Mouse (Mus musculus) megakaryocyte, adult 5-6 weeks (primary cell): ENCODE measurements around the gene Mynn. TPM values are rescaled to one million over a fixed set of nuclear protein-coding genes. Genes with fewer than 3 reads are reported as not detected.
"Not testable (repeated sequence)": the region's sequence is repeated elsewhere in the genome, so short reads cannot be mapped to it uniquely, and the experiment has no call there.

Experiments used
- ATAC-seq: 2 replicates; pipeline ENCODE4 v1.8.0; 2016; ENCODE audit warnings: mild to moderate bottlenecking, inconsistent platforms; ENCODE audit not compliant: poor library complexity, severe bottlenecking
- total RNA-seq, 2 experiments: library from RNA; stranded (forward) in 1 of 2; stranded (reverse) in 1 of 2; fragments of 153-499, 151-499 nt in 1 of 2; fragments of 221-1000, 200-1000 nt in 1 of 2; gene quantifications; 2 replicates each; pipeline versions ENCODE4 v1.2.3 to v1.2.4; 2015 to 2017

Gene Mynn
- total RNA-seq (2015) (16.1 and 18.7 TPM in 2 replicates), total RNA-seq (2017) (28.2 and 28.4 TPM in 2 replicates)

DNA sequence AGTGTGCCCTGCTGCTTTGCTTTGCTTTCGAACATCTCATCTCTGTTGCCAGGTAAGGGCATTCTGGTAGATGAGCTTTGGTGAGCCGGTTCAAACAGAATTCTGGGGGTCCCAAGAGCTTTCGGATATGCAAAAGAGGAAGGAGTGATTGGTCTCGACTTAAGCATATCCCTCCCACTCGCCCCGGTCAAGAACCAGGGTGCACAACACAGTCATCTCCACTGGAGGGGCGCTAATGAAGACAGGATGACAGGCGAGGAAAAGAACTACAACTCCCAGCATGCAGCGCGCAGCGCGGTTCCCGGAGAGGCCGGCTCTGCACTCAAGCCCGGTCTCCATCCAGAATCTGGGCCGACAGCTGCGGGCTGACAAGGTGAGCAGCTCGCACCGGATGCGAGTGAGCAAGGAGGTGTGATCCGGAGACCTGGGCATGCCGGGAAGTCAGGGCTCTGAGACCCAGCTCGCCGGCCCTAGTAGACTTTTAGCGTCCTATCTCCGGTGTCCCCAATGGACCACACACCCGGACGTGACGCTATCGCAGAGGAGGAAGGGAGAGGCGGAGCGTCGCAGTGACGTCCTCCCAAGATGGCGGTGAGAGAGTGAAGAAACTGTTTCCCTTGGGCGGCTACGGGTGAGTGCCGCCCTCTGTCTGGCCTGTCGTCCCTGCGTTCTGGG lies at the start of gene Mynn:
Mynn (plus strand) TSS at position 1 of the 675 bp plus-strand sequence.
- ATAC-seq = peak; percentile 85

DNA sequence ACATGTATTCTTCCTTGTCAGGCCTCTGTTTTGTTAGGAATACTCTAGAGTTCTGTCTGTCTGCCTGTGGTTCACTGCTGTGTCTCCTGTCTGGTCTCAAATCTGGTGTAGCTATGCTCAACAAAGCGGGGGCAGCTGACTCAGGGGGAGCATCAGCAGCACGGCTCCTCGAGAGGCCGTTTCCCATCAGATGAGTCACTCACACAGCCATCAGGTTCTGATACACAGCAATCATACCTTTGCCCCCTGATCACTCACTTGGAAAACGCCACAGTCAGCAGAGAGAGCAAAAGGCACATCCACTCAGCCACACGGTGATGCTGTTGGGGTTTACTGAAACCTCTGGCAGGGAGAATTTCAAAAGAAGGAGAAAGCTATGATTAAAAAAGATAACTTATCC lies 48.1 kb upstream of the Mynn start:
- no peak for ATAC-seq

DNA sequence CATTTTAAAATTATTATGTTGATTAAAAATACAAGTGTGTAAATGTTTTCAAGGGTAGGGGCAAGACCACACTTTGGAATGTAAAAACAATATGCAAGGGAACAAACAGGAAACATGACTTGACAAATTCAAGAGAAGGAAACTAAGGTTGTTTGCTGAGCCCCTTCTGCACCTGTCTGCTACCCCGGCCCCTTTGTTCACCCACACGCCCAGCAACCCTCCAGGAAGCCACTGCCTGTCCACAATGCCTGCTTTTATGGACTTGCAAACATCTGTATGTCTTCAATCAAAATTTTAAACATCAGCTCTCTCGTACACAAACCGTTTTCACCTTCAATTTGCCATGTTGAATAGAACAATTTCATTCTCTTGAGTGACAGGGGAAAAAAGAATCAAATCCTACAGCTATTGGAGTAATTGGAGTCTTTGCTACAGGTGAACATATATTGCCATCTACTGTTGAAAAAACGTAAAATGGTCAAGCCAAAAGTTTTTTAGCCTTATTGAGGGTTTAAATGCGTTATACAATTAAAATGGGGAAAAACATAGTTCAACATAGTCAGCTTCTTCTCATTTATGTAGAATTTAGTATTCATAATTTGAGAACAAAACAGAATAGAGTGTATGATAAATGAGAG lies 41.1 kb upstream of the Mynn start:
- ATAC-seq = no peak

DNA sequence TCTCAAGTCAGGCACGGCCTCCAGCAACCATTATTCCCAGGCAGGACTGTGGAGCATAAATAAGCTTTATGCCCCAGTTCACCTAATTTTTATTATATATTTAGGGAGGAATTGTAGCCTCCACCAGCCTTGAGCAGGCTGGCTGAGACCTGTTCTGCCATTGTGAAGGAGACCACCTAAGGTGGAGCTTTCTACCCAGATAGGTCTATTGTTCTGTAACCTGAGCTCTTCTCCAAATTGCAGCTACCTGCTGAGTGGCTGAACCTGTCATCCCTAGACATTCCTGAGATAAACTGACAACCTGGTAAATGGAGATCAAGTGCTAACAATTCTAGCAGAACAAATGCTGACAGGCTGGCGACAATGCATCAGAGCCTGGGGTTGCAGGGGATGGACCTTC lies 35.5 kb upstream of the Mynn start:
- ATAC-seq = not testable (repeated sequence)

DNA sequence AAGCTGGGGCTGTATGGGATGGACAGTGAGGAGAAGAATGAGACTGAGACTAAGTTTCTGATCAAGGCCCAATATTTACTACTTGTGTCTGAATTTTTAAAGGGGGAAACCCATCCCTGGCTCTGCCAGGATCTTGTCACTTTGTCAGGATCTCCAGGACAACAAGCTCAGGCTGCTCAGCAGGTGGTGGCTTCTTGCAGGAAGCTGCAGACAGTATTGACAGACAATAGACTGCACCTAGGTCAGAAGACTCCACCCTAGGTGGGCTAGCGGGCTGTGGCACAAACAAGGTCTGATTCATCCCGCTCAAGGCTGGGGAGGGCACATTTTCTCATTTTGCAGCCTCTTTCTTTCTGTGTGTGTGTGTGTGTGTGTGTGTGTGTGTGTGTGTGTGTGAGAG lies 28.3 kb upstream of the Mynn start:
- no peak for ATAC-seq

DNA sequence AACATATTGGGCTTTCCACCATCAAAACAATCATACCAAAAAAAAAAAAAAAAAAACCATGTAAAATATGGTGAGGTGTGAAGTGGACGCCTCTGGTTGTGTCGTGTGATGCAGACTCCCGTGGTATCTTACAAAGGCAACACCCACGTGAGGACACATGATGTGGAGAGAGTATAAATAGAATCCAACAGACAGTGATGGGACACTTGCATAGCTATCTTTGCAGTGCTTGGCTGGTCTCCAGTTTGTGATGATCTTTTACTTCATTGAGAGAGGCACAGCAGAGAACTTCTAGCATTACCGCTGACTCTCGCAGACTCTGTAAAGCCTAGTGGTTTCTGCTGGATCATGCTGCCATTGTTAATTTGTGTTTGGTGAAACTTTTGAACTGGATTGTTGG lies 13.0 kb upstream of the Mynn start:
- ATAC-seq = no peak

DNA sequence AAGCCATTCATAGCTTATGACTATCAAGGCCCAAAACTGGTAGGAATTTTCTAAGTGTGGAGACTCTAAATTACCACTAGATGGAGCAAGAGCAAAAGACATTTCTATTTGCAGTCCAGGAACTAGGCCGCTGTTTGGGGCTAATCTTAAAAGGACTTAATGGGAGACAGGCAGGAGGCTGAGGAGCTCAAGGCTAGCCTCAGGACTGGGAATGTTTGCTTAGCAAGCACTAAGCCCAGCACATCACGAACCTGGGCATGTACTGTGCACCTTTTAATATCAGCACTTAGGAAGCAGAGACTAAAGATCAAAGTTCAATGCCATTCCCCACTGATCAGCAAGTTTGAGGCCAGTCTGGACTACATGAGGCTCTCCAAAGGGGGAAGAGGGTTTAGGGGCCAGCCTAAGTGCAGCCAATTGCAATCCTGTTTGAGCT lies 9.4 kb upstream of the Mynn start:
- peak; percentile 80 for ATAC-seq

DNA sequence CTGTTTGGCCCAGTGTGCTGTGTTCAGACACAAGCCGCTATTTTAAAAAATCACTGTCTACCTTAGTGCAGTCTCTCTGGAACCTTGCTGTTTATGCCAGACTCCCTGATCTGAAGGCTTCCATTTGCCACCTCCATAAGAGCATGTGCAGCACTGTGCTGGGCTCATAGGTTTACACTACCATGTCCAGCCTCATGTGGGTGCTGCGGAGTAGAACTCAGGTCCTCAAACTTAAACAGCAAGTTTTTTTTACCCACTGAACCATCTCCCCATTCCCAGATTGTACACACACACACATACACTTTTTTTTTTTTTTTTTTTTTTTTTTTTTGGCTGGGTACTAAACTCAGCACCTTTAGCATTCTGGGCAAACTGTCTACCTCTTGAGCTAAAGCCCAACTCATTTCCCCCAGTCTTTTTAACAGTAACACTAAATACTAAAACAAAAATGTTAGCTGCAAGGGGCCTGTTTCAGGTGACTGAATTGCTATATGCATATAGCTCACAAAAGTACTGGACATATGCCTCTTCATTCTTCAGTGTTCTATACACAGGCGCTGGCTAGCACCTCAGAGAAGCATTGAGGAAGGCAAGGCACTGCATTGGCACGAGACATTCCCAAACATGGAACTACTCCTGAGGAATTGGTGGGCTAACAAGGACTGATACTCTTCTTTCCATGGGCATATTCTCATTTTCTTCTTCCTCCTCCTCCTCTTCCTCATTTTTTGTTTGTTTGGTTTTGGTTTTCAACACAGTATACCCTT lies 8.0 kb upstream of the Mynn start:
- peak; percentile 61 for ATAC-seq

DNA sequence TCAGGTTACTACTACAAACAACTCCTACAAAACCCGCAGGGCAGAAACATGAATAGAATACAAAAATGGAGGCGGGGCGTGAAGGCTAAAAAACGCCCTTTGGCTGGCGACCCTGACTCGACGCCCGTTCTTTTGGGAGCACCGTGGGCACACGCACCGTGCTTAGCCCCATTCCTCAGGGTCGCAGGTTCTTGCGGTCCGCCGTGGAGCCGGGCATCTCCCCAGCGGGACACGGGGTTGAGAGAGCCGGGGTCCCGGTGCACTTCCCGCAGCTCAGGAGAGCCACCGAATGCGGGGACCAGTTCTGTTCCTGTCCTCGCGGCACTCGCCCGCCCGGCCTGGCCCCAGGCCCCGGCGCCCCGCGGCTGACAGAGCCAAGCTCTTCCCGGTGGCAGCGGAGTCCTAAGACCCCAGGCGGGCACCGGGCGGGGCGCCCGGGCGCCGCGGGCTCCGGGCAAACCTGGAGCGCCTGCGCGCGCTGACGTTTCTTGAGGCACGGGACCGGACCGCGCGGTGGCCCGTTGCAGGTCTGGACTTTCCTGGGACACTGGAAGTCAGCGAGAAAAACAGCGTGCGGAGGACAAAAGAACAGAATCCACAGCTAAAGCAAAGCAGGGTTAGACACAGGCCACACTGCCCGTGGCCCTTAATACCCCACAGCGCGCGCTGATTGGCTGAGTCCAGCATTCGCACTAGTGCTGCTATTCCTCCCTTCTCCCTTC lies 6.6 kb upstream of the Mynn start:
- peak; percentile 47 for ATAC-seq

DNA sequence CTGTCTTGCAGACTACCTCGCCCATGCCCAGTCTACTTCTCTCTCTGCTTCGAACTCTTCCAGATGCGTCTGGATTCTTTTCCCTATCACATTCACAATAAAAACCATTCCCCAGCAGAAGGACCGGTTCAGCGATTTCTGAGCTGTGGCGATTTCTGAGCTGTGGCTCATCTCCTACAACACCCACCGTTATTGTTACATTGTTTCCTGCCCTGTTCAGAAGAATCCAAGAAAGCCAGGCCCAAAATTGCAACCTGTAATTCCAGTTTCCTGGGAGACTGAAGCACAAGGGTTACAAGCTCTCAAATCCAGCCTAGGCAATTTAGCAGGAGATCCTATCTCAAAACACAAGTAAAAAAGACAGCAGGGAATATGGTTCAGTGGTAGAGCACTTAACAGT lies 4.6 kb upstream of the Mynn start:
- no peak for ATAC-seq

DNA sequence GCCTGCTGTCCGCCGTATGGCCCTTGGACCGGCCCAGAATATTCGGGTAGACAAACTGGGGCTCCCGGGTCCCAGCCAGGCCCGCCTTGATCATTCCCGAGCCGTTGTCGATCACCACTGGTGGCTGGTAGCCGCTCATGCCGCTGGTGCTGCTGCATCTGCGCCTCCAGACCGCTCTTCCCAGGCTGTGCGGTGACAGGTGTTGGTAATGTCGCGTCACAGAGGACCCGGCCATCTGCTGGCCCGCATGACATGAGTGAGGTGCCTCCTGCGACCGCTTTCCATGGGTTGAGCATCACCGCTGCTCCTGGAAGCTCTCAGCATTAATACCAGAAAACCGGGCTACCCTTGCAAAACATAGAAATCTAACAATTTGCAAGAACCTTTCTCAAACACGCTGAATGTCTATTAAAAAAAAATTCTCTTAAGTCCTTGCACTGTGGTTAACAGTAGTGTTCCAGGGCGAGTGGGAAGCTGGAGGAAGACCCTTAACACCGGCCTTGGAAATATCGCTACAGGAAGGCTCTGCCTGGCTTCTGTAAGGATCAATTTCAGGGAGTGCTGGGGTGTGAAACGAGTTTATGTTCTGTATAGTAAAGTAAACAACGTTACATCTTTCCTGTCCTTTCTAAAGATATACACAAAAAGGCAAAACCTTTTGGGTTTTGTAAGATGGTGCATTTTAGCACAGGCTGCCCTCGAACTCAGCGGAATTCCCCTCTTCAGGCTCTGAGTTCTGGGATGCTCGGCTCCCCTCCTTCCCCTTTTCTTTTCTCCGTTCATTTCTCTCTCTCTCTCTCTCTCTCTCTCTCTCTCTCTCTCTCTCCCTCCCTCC lies 1.9 kb upstream of the Mynn start, which contains the start of gene Actrt3:
Actrt3 (minus strand) TSS at position 229 of the 835 bp plus-strand sequence.
- no peak for ATAC-seq

DNA sequence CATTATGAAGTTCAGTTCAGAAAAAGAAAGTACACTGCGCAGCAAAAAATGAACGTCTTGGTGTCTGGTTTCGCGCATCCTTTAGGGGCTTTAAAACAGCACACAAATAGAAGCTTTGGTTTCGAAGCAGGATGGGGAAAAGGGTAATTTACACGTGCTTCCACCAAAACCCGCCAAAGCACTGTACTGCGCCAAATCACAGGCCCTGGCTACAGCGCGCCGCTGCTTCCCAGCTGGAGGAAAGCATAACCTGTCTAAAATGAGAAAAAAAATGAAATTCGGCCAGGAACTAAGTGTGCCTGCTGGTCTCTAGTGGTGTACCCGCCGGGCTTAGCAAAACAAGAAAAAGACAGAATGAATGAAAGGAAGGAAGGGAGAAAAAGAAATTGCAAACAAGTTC lies 1.1 kb upstream of the Mynn start:
- ATAC-seq = no peak

DNA sequence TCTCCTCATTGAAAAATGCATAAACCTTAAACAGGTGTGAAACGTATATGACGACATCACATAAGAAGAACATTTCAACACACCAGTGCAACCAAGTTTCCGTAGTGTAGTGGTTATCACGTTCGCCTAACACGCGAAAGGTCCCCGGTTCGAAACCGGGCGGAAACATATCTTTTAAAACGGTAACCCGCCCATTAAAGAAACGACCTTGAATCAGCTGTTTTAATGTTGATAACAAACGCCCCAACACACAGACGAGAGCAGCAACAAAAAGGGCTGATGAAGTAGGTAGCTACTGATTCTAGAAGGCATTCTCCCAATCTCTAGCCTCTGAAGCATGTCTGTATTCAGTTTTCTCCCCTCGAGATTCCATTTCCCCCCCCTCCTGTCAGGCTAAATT lies 690 bp upstream of the Mynn start:
- ATAC-seq = peak; percentile 20; the same call in 1 of the 2 replicates

DNA sequence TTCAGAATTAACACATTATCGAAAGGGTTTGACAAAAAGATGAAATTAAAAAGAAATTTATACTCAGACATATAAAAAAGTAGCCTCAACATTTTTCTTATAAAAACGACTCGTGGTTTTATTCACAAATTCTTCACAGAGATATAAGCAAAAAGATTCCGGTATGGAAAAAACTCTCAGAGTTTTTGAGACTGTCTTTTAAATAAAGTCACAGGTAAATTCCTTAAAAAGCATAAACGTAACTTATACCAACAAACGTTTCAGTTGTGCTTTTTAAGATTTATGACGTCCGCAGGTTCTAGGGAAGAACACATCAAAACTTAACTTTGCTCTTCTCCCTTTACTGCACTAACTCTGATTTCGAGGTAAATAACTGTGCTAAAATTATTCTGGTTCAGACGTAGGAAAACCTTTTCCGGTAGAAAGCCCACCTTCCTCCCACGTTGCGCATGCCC lies 228 bp upstream of the Mynn start:
- ATAC-seq = no peak; the same call in 1 of the 2 replicates

DNA sequence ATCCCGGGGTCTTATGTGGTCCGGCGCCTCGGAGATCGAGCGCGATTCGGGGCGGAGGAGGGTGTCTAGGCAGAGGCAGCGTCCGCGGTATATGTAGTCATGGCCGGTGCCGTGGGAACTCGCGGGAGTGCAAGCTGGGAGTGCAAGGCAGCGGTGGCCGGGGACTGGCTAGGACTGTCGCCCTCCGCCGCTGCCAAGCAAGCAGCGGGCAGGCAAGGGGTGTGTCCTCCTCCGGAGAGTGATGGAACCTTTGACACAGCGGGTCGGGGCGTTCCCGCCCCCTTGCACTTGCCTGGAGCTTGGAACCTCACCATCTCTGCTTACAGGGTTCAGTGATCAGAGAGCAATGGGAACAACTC lies 854 bp downstream of the Mynn start:
- peak; percentile 60 for ATAC-seq

DNA sequence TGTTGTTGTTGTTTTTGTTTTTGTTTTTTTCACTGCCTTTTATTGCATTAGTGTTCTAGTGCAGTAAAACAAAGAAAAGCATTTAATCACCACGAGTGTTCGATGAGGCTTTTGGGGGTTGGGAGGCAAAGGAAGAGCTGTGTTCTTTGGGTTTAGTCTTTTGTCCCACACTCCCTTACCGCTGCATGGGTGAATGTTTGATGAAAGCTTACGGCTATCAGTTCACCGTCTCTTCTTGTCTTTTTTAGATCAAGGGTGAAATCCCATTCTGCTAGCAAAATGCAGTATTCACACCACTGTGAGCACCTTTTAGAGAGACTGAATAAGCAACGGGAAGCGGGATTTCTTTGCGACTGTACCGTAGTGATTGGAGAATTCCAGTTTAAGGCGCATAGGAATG lies 1.4 kb downstream of the Mynn start:
- no peak for ATAC-seq

DNA sequence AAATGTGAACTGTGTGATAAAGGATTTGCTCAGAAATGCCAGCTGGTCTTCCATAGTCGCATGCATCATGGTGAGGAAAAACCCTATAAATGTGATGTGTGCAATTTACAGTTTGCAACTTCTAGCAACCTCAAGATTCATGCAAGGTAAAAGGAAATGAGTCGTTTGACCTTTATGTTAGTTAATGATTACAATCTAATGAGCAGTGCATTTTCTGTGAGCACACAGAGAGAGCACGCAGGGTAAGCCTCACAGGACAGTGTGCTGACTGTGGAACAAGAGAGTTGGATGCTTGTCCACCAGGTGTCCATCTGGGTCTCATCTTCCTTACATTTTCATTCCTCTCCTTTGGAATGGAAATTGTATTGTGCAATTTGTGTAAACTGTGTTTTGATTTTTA lies 7.1 kb downstream of the Mynn start:
- no peak for ATAC-seq

DNA sequence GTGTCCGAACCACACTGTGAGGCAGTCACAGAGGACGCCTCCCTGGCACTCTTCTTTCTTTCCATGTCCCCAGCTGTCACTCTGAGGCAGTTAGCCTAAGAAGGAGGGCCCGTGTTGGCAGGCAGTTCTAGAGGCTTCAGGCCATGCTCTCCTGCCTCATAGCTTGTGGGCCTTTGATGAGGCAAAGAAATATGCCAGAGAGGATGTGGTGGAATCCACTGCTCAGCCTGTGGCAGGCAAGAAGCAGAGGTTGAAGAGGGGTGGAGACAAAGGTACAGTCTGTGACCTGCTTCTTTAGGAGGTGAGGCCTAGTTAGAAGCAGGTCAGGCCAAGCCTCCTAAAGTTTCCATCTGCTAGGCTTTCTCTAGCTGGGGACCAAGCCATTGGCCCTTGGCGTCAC lies 9.1 kb downstream of the Mynn start:
- ATAC-seq = no peak

DNA sequence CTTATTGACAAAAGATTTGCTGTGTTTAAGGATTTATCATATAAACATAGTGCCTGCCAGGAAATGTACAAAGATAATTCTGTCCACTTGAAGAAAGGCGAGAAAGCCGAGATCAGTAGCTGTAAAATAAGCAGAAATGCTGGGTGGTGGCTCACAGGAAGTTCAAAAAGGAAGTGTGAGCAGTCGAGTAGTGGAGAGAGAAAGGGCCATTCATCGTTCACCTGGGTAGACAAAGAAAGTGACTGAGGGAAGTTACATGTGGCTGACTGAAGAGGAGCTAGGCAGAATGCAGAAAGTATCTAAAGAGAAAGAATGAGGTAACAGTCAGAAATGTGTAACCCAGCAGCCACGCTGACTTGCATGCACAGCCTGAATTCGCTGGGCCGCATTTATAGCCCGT lies 18.3 kb downstream of the Mynn start:
- peak; percentile 57 for ATAC-seq

DNA sequence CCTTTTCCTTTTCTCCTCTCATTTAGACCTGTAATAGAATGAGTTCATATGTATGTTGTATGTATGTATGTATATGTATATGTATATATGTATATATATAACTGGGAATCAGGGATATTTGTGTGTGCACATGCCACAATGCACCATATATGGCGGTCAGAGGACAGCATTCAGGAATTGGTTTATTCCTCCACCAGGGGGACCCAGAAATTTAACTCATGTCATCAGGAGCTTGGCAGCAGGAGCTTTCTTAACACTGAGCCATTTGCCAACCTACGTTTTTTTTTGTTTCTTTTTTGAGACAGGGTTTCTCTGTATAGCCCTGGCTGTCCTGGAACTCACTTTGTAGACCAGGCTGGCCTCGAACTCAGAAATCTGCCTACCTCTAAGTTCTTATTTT lies 31.8 kb downstream of the Mynn start:
- ATAC-seq = no peak
